ENCODE assay signal across 29 mouse cellular contexts in genomic region chr15:101829441-101829840, GRCm38 (mm10). TPM values are rescaled to one million over a fixed set of nuclear protein-coding genes. Genes with fewer than 3 reads are reported as not detected.
"Had no signal": no experiment of that assay in that cellular context is flagged by ENCODE, and none has a peak within 500 bp of the region (broad histone marks: within the 10 kb centered on the region; RNA-seq: fewer than 3 reads in every experiment).

No protein-coding gene starts in this region.

- H3K9ac ChIP-seq: liver, embryonic 15.5 days; liver, postnatal 0 days; lung, embryonic 15.5 days; midbrain, embryonic 12.5 days; neural tube, embryonic 13.5 days; neural tube, embryonic 15.5 days had no signal

- H3K36me3 ChIP-seq: liver, embryonic 15.5 days; lung, embryonic 15.5 days; midbrain, embryonic 10.5 days; midbrain, embryonic 12.5 days; neural tube, embryonic 13.5 days; neural tube, embryonic 15.5 days had no signal

- H3K4me2 ChIP-seq: liver, embryonic 15.5 days; lung, embryonic 15.5 days; midbrain, embryonic 12.5 days; neural tube, embryonic 13.5 days; neural tube, embryonic 15.5 days had no signal

- H3K27me3 ChIP-seq: liver, embryonic 15.5 days; lung, embryonic 15.5 days; midbrain, embryonic 12.5 days; neural tube, embryonic 13.5 days; neural tube, embryonic 15.5 days had no signal

- ATAC-seq: liver, postnatal 0 days; lung, postnatal 0 days; midbrain, embryonic 16.5 days had no signal

- H3K27ac ChIP-seq: liver, embryonic 15.5 days; lung, embryonic 15.5 days; macrophage; midbrain, embryonic 10.5 days; midbrain, embryonic 12.5 days; neural tube, embryonic 13.5 days; neural tube, embryonic 15.5 days had no signal

- DNase-seq: liver, postnatal 0 days; lung, adult 2 months; lung, postnatal 14 days; lung, postnatal 36 days; midbrain, embryonic 14.5 days; right cerebral cortex, adult 18-20 months; right cerebral cortex, postnatal 25 days; right cerebral cortex, postnatal 4 days; spleen, adult 18-20 months; thymus, adult 18-20 months; thymus, postnatal 14 days; thymus, postnatal 36 days had no signal

- H3K9me3 ChIP-seq: liver, embryonic 15.5 days; lung, embryonic 15.5 days; megakaryocyte, embryonic 14.5 days; midbrain, embryonic 10.5 days; midbrain, embryonic 12.5 days; neural tube, embryonic 13.5 days; neural tube, embryonic 15.5 days had no signal

- H3K4me1 ChIP-seq: liver, embryonic 15.5 days; lung, embryonic 15.5 days; megakaryocyte, embryonic 14.5 days; midbrain, embryonic 12.5 days; neural tube, embryonic 13.5 days; neural tube, embryonic 15.5 days had no signal

- H3K4me3 ChIP-seq: liver, embryonic 15.5 days; lung, embryonic 15.5 days; megakaryocyte, embryonic 14.5 days; midbrain, embryonic 10.5 days; midbrain, embryonic 12.5 days; myocyte; neural tube, embryonic 13.5 days; neural tube, embryonic 15.5 days had no signal

RNA-seq across cellular contexts. Expression of gene Krt2, which starts 11.5 kb away (rescaled TPM):
- total RNA-seq: megakaryocyte progenitor cell, adult 5-6 weeks had no signal
- polyA plus RNA-seq: liver, embryonic 15.5 days; liver, postnatal 0 days; lung, adult 2 months; lung, embryonic 15.5 days; lung, postnatal 0 days; macrophage; midbrain, embryonic 10.5 days; midbrain, embryonic 12.5 days; midbrain, embryonic 14.5 days; midbrain, embryonic 16.5 days; myocyte; neural tube, embryonic 11.5 days; neural tube, embryonic 13.5 days; neural tube, embryonic 15.5 days; small intestine, adult 2 months; stomach, embryonic 14.5 days; urinary bladder, adult 2 months had no signal

RNA-seq across cellular contexts. Expression of gene Krt1, which starts 21.2 kb away (rescaled TPM):
- total RNA-seq: megakaryocyte progenitor cell, adult 5-6 weeks had no signal
- polyA plus RNA-seq: liver, postnatal 0 days; macrophage; myocyte; small intestine, adult 2 months had no signal

RNA-seq across cellular contexts. Expression of gene Krt73, which starts 27.3 kb away (rescaled TPM):
- total RNA-seq: megakaryocyte progenitor cell, adult 5-6 weeks had no signal
- polyA plus RNA-seq: liver, embryonic 15.5 days; liver, postnatal 0 days; lung, adult 2 months; lung, embryonic 15.5 days; lung, postnatal 0 days; macrophage; midbrain, embryonic 10.5 days; myocyte; neural tube, embryonic 11.5 days; small intestine, adult 2 months; stomach, embryonic 14.5 days; stomach, embryonic 16.5 days; urinary bladder, adult 2 months had no signal

RNA-seq across cellular contexts. Expression of gene Krt77, which starts 40.1 kb away (rescaled TPM):
- total RNA-seq: megakaryocyte progenitor cell, adult 5-6 weeks had no signal
- polyA plus RNA-seq: liver, embryonic 15.5 days; liver, postnatal 0 days; lung, adult 2 months; lung, embryonic 15.5 days; lung, postnatal 0 days; macrophage; midbrain, embryonic 10.5 days; midbrain, embryonic 12.5 days; myocyte; neural tube, embryonic 11.5 days; small intestine, adult 2 months had no signal

RNA-seq across cellular contexts. Expression of gene Krt72, which starts 43.2 kb away (rescaled TPM):
- total RNA-seq: megakaryocyte progenitor cell, adult 5-6 weeks had no signal
- polyA plus RNA-seq: liver, embryonic 15.5 days; liver, postnatal 0 days; lung, adult 2 months; lung, embryonic 15.5 days; lung, postnatal 0 days; macrophage; midbrain, embryonic 10.5 days; midbrain, embryonic 12.5 days; midbrain, embryonic 14.5 days; midbrain, embryonic 16.5 days; myocyte; neural tube, embryonic 11.5 days; neural tube, embryonic 13.5 days; neural tube, embryonic 15.5 days; small intestine, adult 2 months; stomach, embryonic 14.5 days; stomach, embryonic 16.5 days; urinary bladder, adult 2 months had no signal
